Mouse (Mus musculus) layer of hippocampus, adult 2 months (tissue): ENCODE measurements at regions not wholly inside any gene's neighbourhood (a gene's known extent, or its start where the extent isn't known, plus 50 kb on each side); places are given as distances from the start of the nearest gene placed in this dataset.

Experiments
- DNase-seq, 2 experiments: peaks; one replicate each; pipeline ENCODE4 v3.0.0; 2022; ENCODE audit warnings: low spot score in 2 of 2
- H3K27ac ChIP-seq: fragments of 200-600 bp; 2 replicates; pipeline ENCODE4 v1.8.1; 2022
- H3K4me3 ChIP-seq: fragments of 200-600 bp; 2 replicates; pipeline ENCODE4 v1.8.1; 2022; ENCODE audit warnings: mild to moderate bottlenecking
- CTCF ChIP-seq: fragments of 200-600 bp; conservative IDR thresholded peaks from 2 replicates; pipeline ENCODE4 v1.8.1; 2022; ENCODE audit warnings: antibody characterized with exemption, mild to moderate bottlenecking, moderate library complexity

- DNase-seq, result no peak
- no peak overlapping the region for H3K27ac ChIP-seq
- TF ChIP-seq CTCF, result no peak
- H3K4me3 ChIP-seq, result no peak overlapping the region
These were observed 204.6 kb upstream of the Tlr4 start for GRCm38 (mm10) chr4:66622650-66623394.

GRCm38 (mm10) chr4:66618811-66619440 is 208.5 kb upstream of the Tlr4 start:
- no peak overlapping the region for H3K4me3 ChIP-seq
- H3K27ac ChIP-seq, result no peak overlapping the region
- DNase-seq, result no peak
- no peak for TF ChIP-seq CTCF

GRCm38 (mm10) chr4:66617743-66618736 is 209.3 kb upstream of the Tlr4 start:
- Histone ChIP-seq H3K4me3 (no peak overlapping the region), H3K27ac (no peak overlapping the region)
- no peak for DNase-seq
- no peak for TF ChIP-seq CTCF

GRCm38 (mm10) chr4:66617101-66617500 is 210.3 kb upstream of the Tlr4 start:
- Histone ChIP-seq H3K4me3 (no peak overlapping the region), H3K27ac (no peak overlapping the region)
- no peak for DNase-seq
- no peak for TF ChIP-seq CTCF

- H3K27ac ChIP-seq, result no peak overlapping the region
- no peak for TF ChIP-seq CTCF
- H3K4me3 ChIP-seq, result no peak overlapping the region
- DNase-seq, result no peak
These were observed 200.4 kb upstream of the Astn2 start for GRCm38 (mm10) chr4:66604849-66605248.

GRCm38 (mm10) chr4:66598737-66599136 is 194.3 kb upstream of the Astn2 start:
- no peak for TF ChIP-seq CTCF
- Histone ChIP-seq H3K27ac (no peak overlapping the region), H3K4me3 (no peak overlapping the region)
- no peak for DNase-seq

- TF ChIP-seq CTCF, result no peak
These were observed 182.2 kb upstream of the Astn2 start for GRCm38 (mm10) chr4:66586647-66587046.

GRCm38 (mm10) chr4:66586166-66586565 is 181.8 kb upstream of the Astn2 start:
- H3K4me3 ChIP-seq, result no peak overlapping the region
- no peak for DNase-seq
- TF ChIP-seq CTCF, result no peak
- no peak overlapping the region for H3K27ac ChIP-seq

More at GRCm38 (mm10) chr4:66586647-66587046, 182.2 kb upstream of the Astn2 start:
- DNase-seq, result no peak
- no peak overlapping the region for H3K27ac ChIP-seq
- H3K4me3 ChIP-seq, result no peak overlapping the region

- no peak overlapping the region for H3K4me3 ChIP-seq
- no peak for DNase-seq
- H3K27ac ChIP-seq, result no peak overlapping the region
- TF ChIP-seq CTCF, result no peak
These were observed 152.5 kb upstream of the Astn2 start for GRCm38 (mm10) chr4:66556936-66557335.

GRCm38 (mm10) chr4:66550306-66551104 is 146.1 kb upstream of the Astn2 start:
- no peak overlapping the region for H3K27ac ChIP-seq
- H3K4me3 ChIP-seq, result no peak overlapping the region
- DNase-seq, result no peak
- no peak for TF ChIP-seq CTCF

- Histone ChIP-seq H3K27ac (no peak overlapping the region), H3K4me3 (no peak overlapping the region)
- TF ChIP-seq CTCF, result no peak
- no peak for DNase-seq
These were observed 138.5 kb upstream of the Astn2 start for GRCm38 (mm10) chr4:66542833-66543436.

- no peak overlapping the region for H3K4me3 ChIP-seq
- H3K27ac ChIP-seq, result no peak overlapping the region
- DNase-seq, result no peak
- TF ChIP-seq CTCF, result no peak
These were observed 120.0 kb upstream of the Astn2 start for GRCm38 (mm10) chr4:66524456-66524855.
